Mouse (Mus musculus): ENCODE data around the gene Slc22a5.

GRCm38 (mm10) chr11:53819511-53819910, 71.9 kb downstream of the Slc22a5 start:
- TF ChIP-seq CTCF (conservative IDR thresholded peaks at IDR 0.05; ENCODE audit: low read length) (no peak), NANOG (IDR thresholded peaks at IDR 0.05; ENCODE audit: borderline replicate concordance, low read length) (no peak), POU5F1 (IDR thresholded peaks at IDR 0.05; ENCODE audit: borderline replicate concordance, low read length) (no peak)
